Mouse (Mus musculus) heart, postnatal 0 days (tissue): ENCODE data around the gene Ankrd50.

Source experiments
- CTCF ChIP-seq: IDR thresholded peaks from 2 replicates; pipeline ENCODE4 v1.5.1; 2016; ENCODE audit warnings: antibody characterized with exemption, control low read depth, low read depth
- EP300 ChIP-seq: IDR thresholded peaks from 2 replicates; pipeline ENCODE4 v1.6.1; 2016; ENCODE audit warnings: antibody characterized with exemption, low read depth

- TF ChIP-seq CTCF (no peak), EP300 (no peak)
These were observed 48.8 kb downstream of the Ankrd50 start for GRCm38 (mm10) chr3:38435828-38436227.
